Mouse (Mus musculus) cortical plate, adult 2 months (tissue): Measurements from ENCODE around the gene Ell. TPM values are rescaled to one million over a fixed set of nuclear protein-coding genes. Genes with fewer than 3 reads are reported as not detected.

Experiments used
- H3K27ac ChIP-seq: fragments of 200-500 bp; 2 replicates; pipeline ENCODE4 v1.5.1; 2012; ENCODE audit warnings: low read length, control low read depth, inconsistent platforms; ENCODE audit not compliant: insufficient read depth
- H3K4me1 ChIP-seq: fragments of 200-500 bp; 2 replicates; pipeline ENCODE4 v1.6.1; 2011; ENCODE audit warnings: low read length; ENCODE audit not compliant: control insufficient read depth, insufficient read depth
- H3K4me3 ChIP-seq: fragments of 200-500 bp; 2 replicates; pipeline ENCODE4 v1.5.1; 2011; ENCODE audit warnings: mild to moderate bottlenecking, low read length, control low read depth; ENCODE audit not compliant: insufficient read depth
- CTCF ChIP-seq: fragments of 200-500 bp; IDR thresholded peaks from 2 replicates; pipeline ENCODE4 v1.5.1; 2011; ENCODE audit warnings: mild to moderate bottlenecking, control low read depth, low read length; ENCODE audit not compliant: insufficient read depth; ENCODE audit errors: extremely low read depth
- POLR2A ChIP-seq: fragments of 200-500 bp; IDR thresholded peaks from 2 replicates; pipeline ENCODE4 v1.6.1; 2011; ENCODE audit warnings: mild to moderate bottlenecking, low read length, control low read depth; ENCODE audit not compliant: insufficient read depth; ENCODE audit errors: extremely low read depth
- polyA plus RNA-seq: library from polyadenylated mRNA; depleted of rRNA; stranded (reverse); fragments of >200 nt; gene quantifications from 2 replicates; pipeline ENCODE4 v1.2.3, GENCODE M21; 2012

Gene Ell
- polyA plus RNA-seq, 1 experiment, result 23.9 TPM

- TF ChIP-seq POLR2A, result no peak
- TF ChIP-seq CTCF, result no peak
These were observed 43.5 kb upstream of the Ell start for GRCm38 (mm10) chr8:70495771-70496062.

GRCm38 (mm10) chr8:70500386-70501301 lies 38.6 kb upstream of the Ell start:
- TF ChIP-seq POLR2A (no peak), CTCF (no peak)
- H3K27ac ChIP-seq, result no peak overlapping the region
- H3K4me3 ChIP-seq, result no peak overlapping the region
- H3K4me1 ChIP-seq, result no peaks in the 10 kb centered on the region; the same call in 1 of the 2 replicates

More at GRCm38 (mm10) chr8:70495771-70496062, 43.5 kb upstream of the Ell start:
- H3K4me3 ChIP-seq, result no peak overlapping the region
- no peak overlapping the region for H3K27ac ChIP-seq
- no peaks in the 10 kb centered on the region for H3K4me1 ChIP-seq

DNA sequence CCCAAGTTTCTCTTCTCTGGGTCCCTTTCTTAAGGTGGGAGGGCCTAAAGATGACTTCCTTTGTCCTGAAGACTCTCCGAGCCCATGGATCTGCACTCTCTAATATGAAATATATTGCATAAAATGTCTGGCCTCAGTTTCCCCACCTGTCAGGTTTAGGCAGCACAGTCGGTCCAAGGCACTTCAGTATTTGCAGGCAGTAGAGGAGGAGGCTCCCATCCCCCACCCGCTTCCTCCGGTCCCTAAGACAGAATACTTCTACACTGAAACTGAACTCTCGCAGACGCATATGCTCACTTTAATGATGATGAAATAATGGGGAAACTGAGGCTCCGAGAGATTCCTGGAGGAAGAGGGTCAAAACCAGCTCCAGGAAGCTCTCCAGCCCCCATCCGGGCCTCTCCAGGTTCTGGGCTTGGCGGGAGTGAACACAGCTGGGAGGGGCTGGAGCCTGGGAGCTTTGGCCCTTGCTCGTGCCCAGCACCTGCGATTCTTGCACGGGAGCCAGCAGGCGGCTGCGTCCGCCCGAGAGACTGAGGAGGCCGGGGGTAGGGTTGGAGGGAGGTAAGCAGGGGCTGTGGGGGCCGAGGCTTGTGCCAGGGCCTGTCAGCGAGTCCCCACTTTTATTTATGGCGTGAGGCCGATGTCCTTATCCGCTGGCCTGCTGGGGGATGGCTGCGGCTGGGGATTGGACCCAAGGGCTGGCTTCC lies 37.3 kb upstream of the Ell start:
- no peak overlapping the region for H3K27ac ChIP-seq
- H3K4me1 ChIP-seq, result no peaks in the 10 kb centered on the region; the same call in 1 of the 2 replicates
- no peak overlapping the region for H3K4me3 ChIP-seq
- no peak for TF ChIP-seq POLR2A
- TF ChIP-seq CTCF, result no peak

- no peak overlapping the region for H3K27ac ChIP-seq
- no peaks in the 10 kb centered on the region; the same call in 1 of the 2 replicates for H3K4me1 ChIP-seq
- no peak overlapping the region for H3K4me3 ChIP-seq
- no peak for TF ChIP-seq CTCF
- no peak for TF ChIP-seq POLR2A
These were observed 36.7 kb upstream of the Ell start for GRCm38 (mm10) chr8:70502540-70502939.

- no peak overlapping the region for H3K27ac ChIP-seq
- TF ChIP-seq CTCF (peak; percentile 41; the same call in 1 of the 2 replicates), POLR2A (no peak)
- no peak overlapping the region for H3K4me3 ChIP-seq
- no peaks in the 10 kb centered on the region; the same call in 1 of the 2 replicates for H3K4me1 ChIP-seq
These were observed 36.1 kb upstream of the Ell start for GRCm38 (mm10) chr8:70503062-70503750.

GRCm38 (mm10) chr8:70504291-70504716 lies 35.0 kb upstream of the Ell start:
- Histone ChIP-seq H3K4me3 (no peak overlapping the region), H3K4me1 (peaks cover 6% of the 10 kb centered on the region), H3K27ac (no peak overlapping the region)
- TF ChIP-seq POLR2A (no peak), CTCF (no peak)

GRCm38 (mm10) chr8:70504851-70505250 lies 34.4 kb upstream of the Ell start:
- Histone ChIP-seq H3K27ac (no peak overlapping the region), H3K4me1 (peaks cover 6% of the 10 kb centered on the region)

DNA sequence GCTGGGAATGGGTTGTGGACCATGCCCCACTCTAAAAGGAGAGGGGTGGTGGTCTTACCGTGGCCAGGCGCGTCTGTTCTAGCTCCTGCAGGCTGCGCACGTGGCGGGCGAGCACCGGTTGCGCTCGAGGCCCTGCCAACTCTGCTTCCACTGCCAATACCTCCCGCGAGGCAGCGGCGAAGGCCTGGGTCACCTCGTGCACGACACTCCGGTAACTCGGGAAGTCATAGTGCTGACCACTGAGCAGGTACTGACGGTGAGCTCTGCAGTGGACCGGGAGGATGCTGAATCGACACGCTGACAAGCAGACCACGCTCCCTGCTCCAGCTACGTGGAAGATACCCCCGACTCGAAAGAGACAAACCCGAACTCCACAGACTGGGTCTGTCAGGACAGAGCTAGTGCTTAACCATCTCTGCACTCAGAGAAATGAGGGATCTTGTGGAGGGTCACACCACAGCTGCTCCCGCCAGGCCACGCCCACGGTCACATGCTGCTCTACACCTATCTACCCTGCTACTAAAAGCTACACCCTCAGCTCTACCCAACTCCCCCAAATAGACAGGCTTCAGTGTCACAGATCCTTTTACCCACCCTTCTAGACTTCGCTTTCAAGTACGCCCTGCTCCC lies 33.4 kb upstream of the Ell start:
- Histone ChIP-seq H3K4me1 (peaks cover 6% of the 10 kb centered on the region), H3K4me3 (peak overlapping the region; percentile 78), H3K27ac (no peak overlapping the region)
- no peak for TF ChIP-seq CTCF
- TF ChIP-seq POLR2A, result no peak

More at GRCm38 (mm10) chr8:70504851-70505250, 34.4 kb upstream of the Ell start:
- TF ChIP-seq CTCF (peak; percentile 77), POLR2A (no peak)
- H3K4me3 ChIP-seq, result no peak overlapping the region
